Mouse (Mus musculus): ENCODE measurements at regions not wholly inside any gene's neighbourhood (a gene's known extent, or its start where the extent isn't known, plus 50 kb on each side); places are given as distances from the start of the nearest gene placed in this dataset.
A peak's percentile ranks its signal among the peaks of the same experiment; 100 is the strongest.

DNA sequence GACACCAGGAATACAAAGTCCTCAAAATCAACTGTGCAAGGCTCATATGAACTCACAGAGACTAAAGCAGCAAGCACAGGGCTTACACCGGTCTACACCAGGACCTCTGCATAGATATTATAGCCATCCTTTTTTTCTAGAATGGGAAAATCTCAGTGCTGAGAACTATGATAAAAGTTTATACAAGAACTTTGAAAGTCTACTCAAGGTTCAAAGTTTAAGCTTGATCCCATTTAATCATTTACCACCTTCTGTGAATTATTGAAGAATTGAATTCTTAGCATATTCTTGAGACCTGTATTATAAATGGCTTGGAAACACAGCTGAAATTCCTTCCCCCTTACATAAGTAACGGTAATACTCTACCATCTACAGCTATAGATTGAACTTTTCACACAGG, 902.1 kb upstream of the B3galt2 start:
- H3K27me3 ChIP-seq (replicated peaks), result no peaks in the 10 kb centered on the region
- H3K4me1 ChIP-seq (ENCODE audit: control insufficient read depth in 1 of 2, insufficient read depth in 2 of 2), result no peaks in the 10 kb centered on the region
- H3K27ac ChIP-seq (ENCODE audit: insufficient read depth, low read depth), result no peak overlapping the region
- no peak overlapping the region for H3K4me3 ChIP-seq (replicated peaks in 1 of 3; ENCODE audit: low read depth in 2 of 3, low read length in 2 of 3, poor library complexity in 1 of 3)
- in situ Hi-C loops (cut with MboI; ENCODE audit: low pct_ligation_motif_present, low pct_unique_long_range_greater_than_20kb, low sequenced_read_pairs) (no loop called here), dilution Hi-C loops (cut with MboI; ENCODE audit: extremely low pct_ligation_motif_present, extremely low pct_unique_long_range_greater_than_20kb, low sequenced_read_pairs) (no loop called here)
- no peak overlapping the region for H3K9ac ChIP-seq (ENCODE audit: insufficient read depth, low read depth)
- peaks cover 22% of the 10 kb centered on the region for H3K9me3 ChIP-seq (replicated peaks; ENCODE audit: low read length)
- no peak overlapping the region for H3K4me2 ChIP-seq (ENCODE audit: insufficient read depth, low read depth, poor library complexity, severe bottlenecking)
- no peaks in the 10 kb centered on the region for H3K79me2 ChIP-seq (replicated peaks; ENCODE audit: control insufficient read depth, extremely low read depth, insufficient read depth, poor library complexity, severe bottlenecking)
- DNase-seq (ENCODE audit: extremely low read depth), result no peak
- TF ChIP-seq JUN (IDR thresholded peaks at IDR 0.05; ENCODE audit: insufficient read depth, low read depth, low read length) (no peak), BHLHE40 (IDR thresholded peaks at IDR 0.05; ENCODE audit: low read depth, low read length) (no peak), MYC (IDR thresholded peaks at IDR 0.05; ENCODE audit: low read depth, low read length) (no peak)
- no peaks in the 10 kb centered on the region for H3K36me3 ChIP-seq (replicated peaks in 1 of 2; ENCODE audit: control insufficient read depth in 1 of 2, insufficient read depth in 1 of 2, low read length in 1 of 2)

DNA sequence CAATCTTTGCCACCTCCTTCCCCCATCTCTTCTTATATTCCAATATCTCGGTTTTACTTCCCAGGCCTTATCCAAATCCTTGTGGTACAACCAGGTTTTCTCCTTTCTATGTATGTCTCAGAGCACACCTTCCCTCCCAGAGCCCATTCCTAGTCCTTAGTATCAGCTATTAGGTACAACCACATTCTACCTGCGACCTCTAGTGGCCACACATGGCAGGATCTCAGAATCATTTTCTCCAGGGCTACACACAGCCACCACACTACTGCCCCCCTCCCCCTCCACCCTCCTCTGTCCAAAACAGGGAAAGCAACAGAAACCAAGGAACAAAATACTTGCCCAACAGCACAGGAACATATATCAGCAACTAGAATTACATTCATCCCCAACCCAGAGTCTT, 898.2 kb upstream of the B3galt2 start:
- no peak overlapping the region for H3K9ac ChIP-seq (ENCODE audit: insufficient read depth, low read depth)
- in situ Hi-C loops (cut with MboI; ENCODE audit: low pct_ligation_motif_present, low pct_unique_long_range_greater_than_20kb, low sequenced_read_pairs), result no loop called here
- no peaks in the 10 kb centered on the region for H3K4me1 ChIP-seq (ENCODE audit: control insufficient read depth in 1 of 2, insufficient read depth in 2 of 2)
- H3K4me3 ChIP-seq (replicated peaks in 1 of 3; ENCODE audit: low read depth in 2 of 3, low read length in 2 of 3, poor library complexity in 1 of 3), result no peak overlapping the region
- TF ChIP-seq HCFC1 (IDR thresholded peaks at IDR 0.05; ENCODE audit: low read depth, low read length) (no peak), CTCF (conservative IDR thresholded peaks at IDR 0.05 in 1 of 2, IDR thresholded peaks at IDR 0.05 in 1 of 2; ENCODE audit: low read depth in 2 of 2, low read length in 2 of 2) (peak in 1 of 2 experiments; percentile 28; a peak in 1 of 4 replicates)
- H3K27me3 ChIP-seq (replicated peaks), result no peaks in the 10 kb centered on the region
- no peaks in the 10 kb centered on the region for H3K36me3 ChIP-seq (replicated peaks in 1 of 2; ENCODE audit: control insufficient read depth in 1 of 2, insufficient read depth in 1 of 2, low read length in 1 of 2)
- peak; percentile 4 for DNase-seq (ENCODE audit: extremely low read depth)
- H3K4me2 ChIP-seq (ENCODE audit: insufficient read depth, low read depth, poor library complexity, severe bottlenecking), result no peak overlapping the region
- no peak overlapping the region for H3K27ac ChIP-seq (ENCODE audit: insufficient read depth, low read depth)
- dilution Hi-C loops (cut with MboI; ENCODE audit: extremely low pct_ligation_motif_present, extremely low pct_unique_long_range_greater_than_20kb, low sequenced_read_pairs), result no loop called here
- no peaks in the 10 kb centered on the region for H3K79me2 ChIP-seq (replicated peaks; ENCODE audit: control insufficient read depth, extremely low read depth, insufficient read depth, poor library complexity, severe bottlenecking)
- peaks cover 12% of the 10 kb centered on the region for H3K9me3 ChIP-seq (replicated peaks; ENCODE audit: low read length)

DNA sequence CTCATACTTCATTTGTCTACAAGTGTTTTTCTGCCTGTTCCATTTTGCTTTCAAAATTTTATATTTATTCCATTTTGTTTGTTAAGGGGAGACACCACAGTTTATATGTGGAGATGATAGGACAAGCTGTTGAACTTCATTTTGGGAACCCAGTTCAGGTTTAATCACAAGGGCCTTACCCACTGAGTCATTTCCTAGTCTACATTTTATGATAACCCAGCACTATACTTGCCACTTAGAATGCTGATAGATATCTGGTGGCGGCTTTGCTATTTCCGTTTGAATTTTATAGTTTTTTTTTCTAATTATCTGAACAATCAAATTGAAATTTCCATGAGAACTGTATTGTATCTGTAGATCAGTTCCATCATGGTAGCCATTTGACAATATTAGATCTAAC, 869.5 kb upstream of the B3galt2 start:
- Histone ChIP-seq H3K4me1 (ENCODE audit: control insufficient read depth in 1 of 2, insufficient read depth in 2 of 2) (no peaks in the 10 kb centered on the region), H3K27ac (ENCODE audit: insufficient read depth, low read depth) (no peak overlapping the region), H3K9me3 (replicated peaks; ENCODE audit: low read length) (peaks cover 2% of the 10 kb centered on the region), H3K4me3 (replicated peaks in 1 of 3; ENCODE audit: low read depth in 2 of 3, low read length in 2 of 3, poor library complexity in 1 of 3) (no peak overlapping the region), H3K27me3 (replicated peaks) (no peaks in the 10 kb centered on the region), H3K36me3 (replicated peaks in 1 of 2; ENCODE audit: control insufficient read depth in 1 of 2, insufficient read depth in 1 of 2, low read length in 1 of 2) (no peaks in the 10 kb centered on the region), H3K79me2 (replicated peaks; ENCODE audit: control insufficient read depth, extremely low read depth, insufficient read depth, poor library complexity, severe bottlenecking) (no peaks in the 10 kb centered on the region), H3K4me2 (ENCODE audit: insufficient read depth, low read depth, poor library complexity, severe bottlenecking) (no peak overlapping the region), H3K9ac (ENCODE audit: insufficient read depth, low read depth) (no peak overlapping the region)
- dilution Hi-C loops (cut with MboI; ENCODE audit: extremely low pct_ligation_motif_present, extremely low pct_unique_long_range_greater_than_20kb, low sequenced_read_pairs) (no loop called here), in situ Hi-C loops (cut with MboI; ENCODE audit: low pct_ligation_motif_present, low pct_unique_long_range_greater_than_20kb, low sequenced_read_pairs) (no loop called here)
- TF ChIP-seq RCOR1 (conservative IDR thresholded peaks at IDR 0.05; ENCODE audit: low read depth, low read length) (no peak), ZMIZ1 (IDR thresholded peaks at IDR 0.05; ENCODE audit: low read depth, low read length) (no peak), IRF4 (IDR thresholded peaks at IDR 0.05; ENCODE audit: low read depth, low read length) (no peak), SIN3A (IDR thresholded peaks at IDR 0.05; ENCODE audit: low read length) (no peak), JUND (conservative IDR thresholded peaks at IDR 0.05; ENCODE audit: low read depth, low read length) (no peak), MEF2A (IDR thresholded peaks at IDR 0.05; ENCODE audit: borderline replicate concordance, low read depth, low read length) (no peak), ZC3H11A (IDR thresholded peaks at IDR 0.05; ENCODE audit: low read depth, low read length) (no peak)
- DNase-seq (ENCODE audit: extremely low read depth), result no peak
